Mouse (Mus musculus) spleen, adult 2 months (tissue): Measurements from ENCODE around the gene Kirrel3.

ENCODE experiments used
- CTCF ChIP-seq: fragments of 200-500 bp; IDR thresholded peaks from 2 replicates; pipeline ENCODE4 v1.5.1; 2011; ENCODE audit warnings: mild to moderate bottlenecking, inconsistent platforms; ENCODE audit not compliant: insufficient read depth, insufficient read length, insufficient replicate concordance; ENCODE audit errors: extremely low read depth
- POLR2A ChIP-seq: fragments of 200-500 bp; IDR thresholded peaks from 2 replicates; pipeline ENCODE4 v1.6.1; 2011; ENCODE audit warnings: low read depth, low read length, inconsistent platforms

GRCm38 (mm10) chr9:34557846-34558245 is 72.2 kb downstream of the Kirrel3 start:
- TF ChIP-seq CTCF (no peak), POLR2A (no peak)
